Mouse (Mus musculus) left cerebral cortex, postnatal 14 days (tissue): ENCODE data around the gene Irf2bp1. TPM values are rescaled to one million over a fixed set of nuclear protein-coding genes. Genes with fewer than 3 reads are reported as not detected.

Experiments
- DNase-seq, 2 experiments: peaks; one replicate each; pipeline ENCODE4 v3.0.0; 2021 to 2022; ENCODE audit warnings: low spot score in 2 of 2, mixed read lengths in 1 of 2
- intact Hi-C: fragments of 180-260 bp; cut with DNase I; formaldehyde crosslinking; loops from one replicate; pipeline ENCODE4 v1.15.1; 2025
- total RNA-seq, 2 experiments: library from RNA; stranded (reverse); gene quantifications; 2 replicates each; pipeline ENCODE4 v1.2.3; 2021

Gene Irf2bp1
- total RNA-seq, 2 experiments from 2014 or later = 42.5 to 45.2 TPM

DNA sequence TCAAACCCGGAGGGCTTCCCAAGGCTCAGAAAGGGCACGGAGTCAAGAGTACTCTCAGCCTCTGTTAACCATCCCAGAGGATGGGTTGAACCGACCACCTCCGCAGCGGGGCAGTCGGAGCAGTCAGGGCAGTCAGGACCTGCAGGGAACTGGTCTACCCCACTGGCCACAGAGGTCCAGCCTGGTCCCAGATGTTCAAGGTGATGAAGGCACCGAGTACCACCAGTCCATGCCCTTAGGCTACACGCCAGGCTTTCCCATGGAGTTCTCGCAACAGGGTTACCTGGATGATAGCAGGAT is 50.9 kb downstream of the Irf2bp1 start:
- intact Hi-C loops = no loop called here
- no peak for DNase-seq

DNA sequence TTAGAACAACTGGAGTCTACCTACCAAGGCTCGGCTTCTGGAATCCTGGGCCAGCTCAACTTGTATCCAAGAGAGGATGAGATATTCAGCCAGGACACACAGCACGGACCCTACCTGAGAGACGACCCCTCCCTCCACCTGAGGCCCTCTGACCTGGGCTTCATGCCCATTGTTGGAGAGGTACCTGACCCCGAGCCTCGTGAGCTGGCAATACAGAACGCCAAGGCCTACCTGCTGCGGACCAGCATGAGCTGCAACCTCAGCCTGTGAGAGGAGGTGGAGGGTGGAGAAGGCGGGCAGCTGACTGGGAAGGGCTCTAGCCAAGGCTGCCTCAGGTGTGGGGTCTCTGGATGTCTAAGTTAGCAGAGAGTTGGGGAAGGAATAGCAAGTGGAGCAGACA is 51.3 kb downstream of the Irf2bp1 start:
- intact Hi-C loops = no loop called here
- DNase-seq = no peak

Other genes with a start within 250 kb of the Irf2bp1 start
- gene Psg19, start 205.5 kb upstream of the Irf2bp1 start, total RNA-seq = not detected
- gene Psg17, start 182.4 kb upstream of the Irf2bp1 start, total RNA-seq = not detected
- 1 to 10 TPM; 1.3 to 2.0 TPM for gene Mill2, start 164.1 kb upstream of the Irf2bp1 start, total RNA-seq
- 10 to 100 TPM; 25.1 to 34.5 TPM for gene Pglyrp1, start 132.7 kb upstream of the Irf2bp1 start, total RNA-seq
- gene Ccdc61, start 93.6 kb upstream of the Irf2bp1 start, total RNA-seq = 10 to 100 TPM; 11.6 to 13.0 TPM
- 100 to 1,000 TPM; 105 to 110 TPM for gene Nova2, start 78.2 kb upstream of the Irf2bp1 start, total RNA-seq
- gene Nanos2, start 16.6 kb upstream of the Irf2bp1 start, total RNA-seq = under 1 TPM; 0.42 to 0.75 TPM
- 10 to 100 TPM; 39.9 to 42.2 TPM for gene Mypop, start 12.8 kb upstream of the Irf2bp1 start, total RNA-seq
- not detected for gene Foxa3, start 19.5 kb downstream of the Irf2bp1 start, total RNA-seq
- 100 to 1,000 TPM; 106 to 109 TPM for gene Sympk, start 20.3 kb downstream of the Irf2bp1 start, total RNA-seq
- under 1 TPM; 0.29 to 0.49 TPM for gene Rsph6a, start 50.6 kb downstream of the Irf2bp1 start, total RNA-seq
- 100 to 1,000 TPM; 151 to 162 TPM for gene Dmwd, start 72.2 kb downstream of the Irf2bp1 start, total RNA-seq
- gene Dmpk, start 79.8 kb downstream of the Irf2bp1 start, total RNA-seq = 10 to 100 TPM; 34.3 to 36.7 TPM
- gene Six5, start 90.5 kb downstream of the Irf2bp1 start, total RNA-seq = 1 to 10 TPM; 1.6 TPM
- gene Gm4969, start 114.3 kb downstream of the Irf2bp1 start, total RNA-seq = under 1 TPM; 0.48 to 0.76 TPM
- gene Fbxo46, start 115.8 kb downstream of the Irf2bp1 start, total RNA-seq = 10 to 100 TPM; 11.5 to 12.6 TPM
- 10 to 100 TPM; 19.6 to 21.9 TPM for gene Qpctl, start 145.2 kb downstream of the Irf2bp1 start, total RNA-seq
- gene Snrpd2, start 145.7 kb downstream of the Irf2bp1 start, total RNA-seq = 10 to 100 TPM; 84.3 to 88.7 TPM
- gene Gipr, start 162.1 kb downstream of the Irf2bp1 start, total RNA-seq = 1 to 10 TPM; 1.6 to 2.8 TPM
- gene Eml2, start 172.4 kb downstream of the Irf2bp1 start, total RNA-seq = 100 to 1,000 TPM; 167 to 183 TPM
- gene Gpr4, start 208.5 kb downstream of the Irf2bp1 start, total RNA-seq = 1 to 10 TPM; 5.2 to 5.5 TPM
- gene Opa3, start 224.3 kb downstream of the Irf2bp1 start, total RNA-seq = 10 to 100 TPM; 40.0 to 43.9 TPM